Mouse (Mus musculus): Measurements from ENCODE around the gene E2f2.

The E2f2 gene

DNA sequence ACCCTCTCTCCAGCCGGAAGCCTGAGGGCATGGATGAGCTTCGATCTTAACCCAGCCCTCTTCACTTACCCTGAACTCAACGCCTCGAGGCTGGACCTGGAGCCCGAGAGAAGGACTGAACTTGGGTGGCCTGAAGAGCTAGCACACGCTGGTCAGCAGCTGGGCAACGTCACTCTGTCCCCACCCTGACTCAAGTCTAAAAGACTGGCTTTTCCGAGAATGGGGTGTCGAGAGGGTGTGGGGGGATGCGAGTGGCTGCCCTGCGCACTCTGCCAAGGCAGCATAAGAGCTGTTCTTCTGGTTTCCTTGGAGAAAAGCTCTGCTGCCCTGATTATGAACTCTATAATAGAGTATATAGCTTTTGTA is 27.3 kb upstream of the E2f2 start:
- DNase-seq (ENCODE audit: inconsistent ontology term): no peak

DNA sequence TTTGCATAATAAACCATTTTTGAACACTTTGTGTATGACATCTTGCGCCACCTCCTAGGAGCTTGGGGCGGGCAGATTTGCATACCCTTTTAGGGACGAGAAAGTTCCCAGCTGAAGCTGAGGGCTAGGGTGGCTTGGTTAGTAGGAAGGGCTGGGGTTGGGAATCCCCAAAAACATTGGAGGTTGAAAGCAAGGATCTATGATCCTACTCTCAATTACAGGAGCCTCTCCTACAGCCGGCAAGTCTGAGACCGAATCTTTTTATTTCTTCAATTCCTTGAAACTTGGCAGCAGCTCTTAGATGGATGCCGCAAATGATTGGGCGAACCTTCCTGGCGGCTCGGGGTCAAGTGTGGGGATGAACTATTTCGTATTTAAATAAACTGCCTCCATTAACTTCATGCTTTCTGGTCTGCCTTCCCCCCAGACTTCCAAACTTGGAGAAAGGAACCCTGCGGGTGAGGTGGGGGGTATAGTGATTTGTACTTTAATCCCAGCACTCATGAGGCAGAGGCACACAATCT is 26.8 kb upstream of the E2f2 start:
- DNase-seq (ENCODE audit: inconsistent ontology term): peak; percentile 50

- DNase-seq (ENCODE audit: inconsistent ontology term): peak; percentile 45
These were observed 26.0 kb upstream of the E2f2 start for GRCm38 (mm10) chr4:136145991-136146711.

DNA sequence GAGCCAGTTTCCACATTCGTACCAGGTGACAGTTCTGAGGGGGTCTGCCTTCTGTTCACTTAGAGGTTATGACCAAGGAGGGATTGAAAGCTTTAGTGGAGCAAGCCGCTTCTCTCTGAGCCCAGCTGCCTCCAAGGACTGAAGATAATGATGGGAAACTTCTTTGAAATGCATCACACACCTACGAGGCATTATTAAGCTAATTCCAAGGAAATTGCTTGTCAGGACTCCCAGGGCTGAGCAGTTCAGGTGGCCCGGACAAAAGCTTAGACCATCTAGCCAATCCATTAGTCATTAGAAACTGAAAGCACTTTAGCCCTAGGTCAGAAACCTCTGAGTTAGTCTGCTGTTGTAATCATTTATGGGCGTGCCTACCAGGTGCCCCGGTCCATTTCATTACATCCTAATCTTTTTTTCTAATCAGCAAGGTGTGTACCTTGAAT is 25.5 kb upstream of the E2f2 start:
- peak; percentile 58 for DNase-seq (ENCODE audit: inconsistent ontology term)

GRCm38 (mm10) chr4:136147436-136148135 is 24.6 kb upstream of the E2f2 start:
- DNase-seq (ENCODE audit: inconsistent ontology term): peak; percentile 91

DNA sequence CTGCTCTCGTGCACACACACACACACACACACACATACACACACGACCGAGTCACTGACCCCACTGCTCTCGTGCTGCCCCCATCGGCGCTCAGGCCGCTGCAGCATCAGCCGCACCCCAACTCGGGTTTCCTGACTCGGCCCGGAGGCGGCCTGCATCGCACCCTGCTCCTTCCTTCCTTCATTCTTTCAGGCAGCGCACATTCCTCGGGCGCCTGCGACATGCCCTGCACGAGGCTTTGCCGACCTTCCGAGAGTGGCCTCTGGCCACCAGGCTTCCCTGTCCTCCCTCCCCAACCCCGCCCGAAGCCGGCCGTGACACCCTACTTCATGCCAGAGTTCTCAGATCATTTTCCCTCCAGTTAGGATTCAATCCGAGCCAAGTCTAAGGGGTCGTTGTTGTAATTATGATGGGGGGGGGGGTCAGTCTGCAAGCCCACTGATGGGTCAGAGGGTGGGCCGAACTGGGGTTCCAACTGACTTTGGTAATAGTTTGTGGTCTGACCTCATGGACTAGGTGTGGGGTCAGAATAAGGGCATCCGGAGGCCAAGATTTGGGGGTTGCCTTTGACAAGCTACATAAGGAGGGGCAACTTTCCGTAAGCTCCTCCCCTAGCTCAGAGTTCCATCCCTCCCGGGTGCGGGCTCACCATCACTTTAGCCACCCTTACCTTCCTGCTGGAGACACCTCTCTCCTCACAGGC is 23.7 kb upstream of the E2f2 start:
- DNase-seq (ENCODE audit: inconsistent ontology term): peak; percentile 58

DNA sequence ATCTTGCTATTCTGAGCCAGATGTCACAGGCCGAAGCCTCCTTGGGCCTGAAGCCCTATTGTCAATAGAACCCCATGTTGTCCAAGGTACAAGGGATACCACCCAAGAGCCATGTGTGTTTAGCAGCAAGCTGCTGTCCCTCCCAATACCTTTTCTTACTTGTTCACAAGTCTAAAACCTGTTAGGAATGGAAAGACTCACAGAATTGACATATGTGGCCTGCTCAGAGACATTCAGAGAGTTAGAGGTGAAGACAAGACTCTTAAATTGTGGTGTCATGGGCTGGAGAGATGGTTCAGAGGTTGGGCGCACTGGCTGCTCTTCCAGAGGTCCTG is 23.2 kb upstream of the E2f2 start:
- peak; percentile 22 for DNase-seq (ENCODE audit: inconsistent ontology term)

DNA sequence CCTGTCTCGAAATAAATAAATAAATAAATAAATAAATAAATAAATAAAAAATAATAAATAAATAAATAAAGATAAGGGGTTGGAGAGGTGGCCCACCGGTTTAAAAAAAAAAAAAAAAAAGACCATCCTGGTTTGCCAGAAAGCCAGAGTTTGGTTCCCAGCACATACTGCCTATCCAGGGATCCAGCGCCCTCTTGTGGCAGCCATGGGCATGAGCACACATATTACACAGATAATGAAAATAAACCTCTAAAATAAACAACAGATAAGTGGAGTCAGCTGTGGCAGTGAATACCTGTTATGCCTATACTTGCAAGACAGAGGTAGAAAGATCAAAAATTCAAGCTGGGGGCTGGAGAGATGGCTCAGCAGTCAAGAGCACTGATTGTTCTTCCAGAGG is 22.5 kb upstream of the E2f2 start:
- peak; percentile 24 for DNase-seq (ENCODE audit: inconsistent ontology term)

DNA sequence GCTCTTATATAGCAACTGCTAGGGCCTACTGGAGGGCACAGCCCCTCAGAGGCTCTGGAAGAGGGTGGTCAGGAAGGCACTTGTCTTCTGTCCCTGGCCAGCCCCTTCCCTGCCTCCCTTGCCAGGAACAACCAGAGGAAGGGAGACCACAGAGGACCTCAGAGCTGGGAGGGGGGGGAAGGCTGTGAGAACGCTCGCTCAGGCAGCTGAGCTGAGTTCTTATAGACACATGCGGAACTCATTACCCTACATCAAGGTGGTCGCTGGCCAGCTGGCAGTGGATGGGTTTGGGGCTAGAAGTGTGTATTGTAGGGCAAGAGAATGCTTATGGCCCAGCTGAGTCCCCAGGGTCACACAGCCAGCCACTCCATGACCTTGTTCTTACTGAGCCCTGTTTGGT is 21.6 kb upstream of the E2f2 start:
- DNase-seq (ENCODE audit: inconsistent ontology term): no peak

DNA sequence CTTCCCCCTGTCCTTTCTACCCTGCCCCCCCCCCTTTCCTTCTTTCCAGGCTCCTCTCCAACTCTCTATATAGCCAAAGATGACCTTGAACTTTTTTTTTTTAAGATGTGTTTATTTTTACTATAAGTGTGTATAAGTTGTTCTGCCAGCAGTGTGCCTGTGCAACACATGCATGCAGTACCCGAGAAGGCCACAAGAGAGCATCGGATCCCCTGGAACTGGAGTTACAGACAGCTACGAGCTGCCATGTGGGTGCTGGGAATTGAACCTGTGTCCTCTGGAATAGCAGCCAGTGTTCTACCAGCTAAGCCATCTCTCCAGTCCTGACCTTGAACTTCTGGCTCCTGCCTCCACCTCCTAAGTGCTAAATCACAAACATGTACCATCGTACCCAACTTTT is 19.4 kb upstream of the E2f2 start:
- DNase-seq (ENCODE audit: inconsistent ontology term): no peak

DNA sequence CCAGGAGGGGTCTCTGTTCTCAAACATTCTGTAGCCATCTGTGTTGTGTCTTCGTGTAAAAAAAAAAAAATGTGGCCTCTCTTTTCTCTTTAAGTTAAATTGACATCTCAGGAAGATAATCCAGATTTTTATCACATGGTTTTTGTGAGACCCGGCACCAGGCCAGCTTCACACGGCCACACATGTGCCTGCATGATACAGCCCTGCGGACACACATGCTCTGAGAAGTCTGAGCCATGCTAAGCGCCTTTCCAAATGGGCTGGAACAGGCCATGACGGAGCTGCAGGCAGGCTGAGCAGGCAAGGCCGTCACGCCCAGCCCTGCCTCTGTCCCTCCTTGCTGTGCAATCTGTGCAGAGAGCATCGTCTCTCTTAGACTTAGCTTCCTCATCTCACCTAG is 17.7 kb upstream of the E2f2 start:
- DNase-seq (ENCODE audit: inconsistent ontology term): no peak

DNA sequence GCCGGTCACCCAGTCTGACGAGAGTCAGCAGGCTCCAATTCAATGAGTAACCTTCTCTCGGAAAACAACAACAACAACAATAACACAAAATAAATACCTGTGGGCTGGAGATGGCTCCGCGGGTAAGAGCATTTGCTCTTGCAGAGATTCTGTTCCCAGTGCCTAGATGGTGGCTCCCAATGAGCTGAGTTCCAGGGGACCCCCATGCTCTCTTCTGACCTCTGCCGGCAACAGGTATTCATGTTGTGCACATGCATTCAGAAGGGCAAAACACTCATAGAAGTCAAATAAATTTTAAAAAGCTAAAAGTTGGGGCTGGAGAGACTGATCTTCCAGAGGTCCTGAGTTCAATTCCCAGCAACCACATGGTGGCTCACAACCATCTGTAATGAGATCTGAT is 13.7 kb upstream of the E2f2 start:
- DNase-seq (ENCODE audit: inconsistent ontology term): no peak

DNA sequence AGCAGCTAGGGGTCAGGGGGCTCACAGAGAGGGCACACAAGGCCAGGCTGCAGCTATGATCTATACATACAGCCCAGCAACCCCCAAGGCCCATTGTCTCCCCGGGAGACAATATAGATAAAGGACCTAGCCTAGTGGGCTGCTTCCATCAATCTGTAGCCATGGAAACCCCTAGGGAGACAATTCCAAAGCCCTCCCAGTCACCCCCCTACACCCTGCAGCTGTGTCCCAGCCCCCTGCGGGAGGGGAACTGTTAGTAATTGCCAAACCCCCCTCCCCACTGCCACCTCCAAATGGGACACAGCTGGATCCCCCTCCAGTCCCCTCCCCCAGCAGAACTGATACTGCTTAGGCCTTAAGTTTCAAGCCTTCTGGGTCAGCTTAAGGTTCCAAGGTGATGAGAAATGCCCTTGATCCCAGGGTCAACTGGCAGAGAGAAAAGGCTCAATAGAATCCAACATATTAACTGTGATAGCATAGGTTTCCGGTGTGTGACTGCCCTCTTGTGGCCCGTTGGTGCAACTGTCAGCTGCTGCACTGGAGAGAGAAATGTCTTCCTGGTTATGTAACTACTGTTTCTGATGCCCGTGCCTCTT is 12.3 kb upstream of the E2f2 start:
- peak; percentile 74 for DNase-seq (ENCODE audit: inconsistent ontology term)

- DNase-seq (ENCODE audit: inconsistent ontology term): peak; percentile 86
These were observed 8.7 kb upstream of the E2f2 start for GRCm38 (mm10) chr4:136163448-136163847.

GRCm38 (mm10) chr4:136164981-136165380 is 7.2 kb upstream of the E2f2 start:
- DNase-seq (ENCODE audit: inconsistent ontology term): no peak

DNA sequence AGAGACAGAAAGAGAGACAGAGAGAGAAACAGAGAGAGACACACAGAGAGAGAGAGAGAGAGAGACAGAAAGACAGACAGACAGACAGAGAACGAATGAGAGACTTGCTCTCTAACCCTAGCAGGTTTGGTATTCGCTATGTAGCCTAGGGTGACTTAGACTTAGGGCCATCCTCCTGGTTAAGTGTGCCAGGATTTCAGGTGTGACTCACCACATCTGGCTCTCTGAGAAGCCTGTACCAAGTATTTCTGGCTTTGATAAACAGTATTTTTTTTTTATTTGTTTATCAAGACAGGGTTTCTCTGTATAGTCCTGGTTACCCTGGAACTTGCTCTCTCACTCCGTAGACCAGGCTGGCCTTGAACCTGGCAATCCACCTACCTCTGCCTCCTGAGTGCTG is 4.5 kb upstream of the E2f2 start:
- DNase-seq (ENCODE audit: inconsistent ontology term): no peak

GRCm38 (mm10) chr4:136170401-136170800 is 1.8 kb upstream of the E2f2 start:
- no peak for DNase-seq (ENCODE audit: inconsistent ontology term)

- DNase-seq (ENCODE audit: inconsistent ontology term): no peak
These were observed 739 bp upstream of the E2f2 start for GRCm38 (mm10) chr4:136171455-136171854.

GRCm38 (mm10) chr4:136172542-136173209 is 482 bp downstream of the E2f2 start:
- DNase-seq (ENCODE audit: inconsistent ontology term): peak; percentile 86

GRCm38 (mm10) chr4:136173210-136173715 is 1.1 kb downstream of the E2f2 start:
- peak; percentile 14 for DNase-seq (ENCODE audit: inconsistent ontology term)
